Mouse (Mus musculus) frontal cortex, postnatal 10 days (tissue): Measurements from ENCODE around the gene Dixdc1.

Experiments
- DNase-seq, 2 experiments: peaks; one replicate each; pipeline ENCODE4 v3.0.0; 2022; ENCODE audit warnings: low spot score in 2 of 2, mixed read lengths in 1 of 2

Gene Dixdc1

DNA sequence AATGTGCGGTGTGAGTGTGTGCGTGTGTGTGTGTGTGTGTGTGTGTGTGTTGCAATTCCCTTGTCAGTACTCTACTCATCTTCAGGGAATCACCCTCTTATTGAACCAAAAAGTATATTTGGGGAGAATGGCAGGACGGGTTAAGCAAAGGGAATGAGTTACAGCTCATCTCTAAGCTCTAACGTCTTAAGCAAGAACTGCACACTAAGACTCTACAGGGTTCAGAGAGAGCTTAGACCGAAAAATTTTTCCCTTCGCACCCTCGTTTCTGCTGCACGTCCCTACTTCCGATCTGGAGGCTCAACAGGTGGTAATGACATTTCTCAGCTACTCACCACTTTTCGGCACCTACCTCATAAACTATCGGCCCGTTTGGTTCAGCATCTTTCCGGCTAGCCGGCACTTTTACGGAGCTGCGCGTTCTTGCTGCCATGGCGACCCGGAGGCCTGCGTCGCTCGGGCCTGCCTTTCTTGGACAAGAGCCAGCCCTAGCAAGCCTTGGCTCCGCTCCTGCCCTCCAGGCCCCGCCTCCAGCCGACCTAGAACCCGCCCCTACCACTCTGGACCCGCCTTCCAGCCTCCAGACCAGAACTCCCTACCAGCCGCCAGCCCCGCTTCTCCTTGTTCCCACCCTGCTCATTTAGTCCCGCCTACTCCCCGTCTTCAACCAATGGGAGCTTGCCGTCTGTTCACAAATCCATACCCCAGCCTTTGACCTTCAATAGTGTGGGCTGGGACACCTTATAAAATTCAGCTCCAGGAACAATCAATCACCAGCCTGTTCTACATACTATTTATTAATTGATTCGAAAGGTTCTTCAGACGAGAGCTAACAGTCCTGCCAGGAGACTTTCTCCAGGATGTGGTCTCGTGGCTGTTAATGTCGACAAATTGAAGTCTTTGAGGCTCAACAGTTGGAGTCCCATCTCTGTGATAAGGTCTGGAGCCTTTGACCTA lies at the start of gene Dixdc1:
Gene Dixdc1 (minus strand): TSS at position 604 of the 957 bp plus-strand sequence.
- peak; percentile 87 to 92 for DNase-seq

DNA sequence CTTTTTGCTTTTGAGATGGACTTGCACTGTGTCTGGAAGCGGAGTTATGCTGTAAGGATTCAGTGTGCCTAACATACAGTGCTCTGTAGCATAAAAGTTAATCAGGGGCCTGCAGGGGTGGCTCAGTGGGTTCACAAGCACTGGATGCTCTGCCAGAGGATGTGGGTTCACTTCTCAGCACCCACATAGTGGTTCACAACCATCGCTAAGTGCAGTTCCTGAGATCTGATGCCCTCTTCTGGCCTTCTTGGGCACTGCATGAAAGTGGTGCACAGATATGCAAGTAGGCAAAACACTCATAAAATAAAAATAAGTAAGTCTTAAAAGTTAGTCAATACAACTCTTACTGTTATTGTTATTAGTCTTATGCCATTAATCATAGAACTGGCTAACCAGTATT lies 42.8 kb upstream of the Dixdc1 start:
- no peak for DNase-seq

DNA sequence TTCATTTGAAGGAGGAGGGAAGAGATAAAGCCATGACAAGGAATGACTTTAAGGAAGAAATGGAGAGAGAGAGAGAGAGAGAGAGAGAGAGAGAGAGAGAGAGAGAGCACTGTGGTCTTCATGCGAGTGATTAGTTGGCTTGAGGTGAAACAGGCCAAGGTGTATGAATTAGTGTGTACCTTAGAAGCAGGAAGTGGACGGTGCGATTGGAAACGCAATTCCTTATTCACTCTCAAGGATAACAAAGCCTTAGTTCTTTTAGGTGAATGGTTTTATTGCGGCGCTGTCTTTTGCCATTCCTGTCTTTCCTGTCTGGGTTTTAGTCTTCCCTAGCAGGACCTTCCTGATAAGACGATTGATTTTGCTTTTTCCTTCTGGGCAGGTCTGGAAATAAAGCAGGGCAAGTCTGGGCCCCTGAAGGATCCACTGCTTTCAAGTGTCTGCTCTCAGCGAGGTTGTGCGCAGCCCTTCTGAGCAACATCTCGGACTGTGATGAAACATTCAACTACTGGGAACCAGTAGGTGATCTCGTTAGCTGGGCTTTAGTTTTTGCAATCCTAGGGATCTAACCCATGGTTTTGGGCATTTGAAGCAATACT lies 36.9 kb upstream of the Dixdc1 start:
- DNase-seq = no peak

DNA sequence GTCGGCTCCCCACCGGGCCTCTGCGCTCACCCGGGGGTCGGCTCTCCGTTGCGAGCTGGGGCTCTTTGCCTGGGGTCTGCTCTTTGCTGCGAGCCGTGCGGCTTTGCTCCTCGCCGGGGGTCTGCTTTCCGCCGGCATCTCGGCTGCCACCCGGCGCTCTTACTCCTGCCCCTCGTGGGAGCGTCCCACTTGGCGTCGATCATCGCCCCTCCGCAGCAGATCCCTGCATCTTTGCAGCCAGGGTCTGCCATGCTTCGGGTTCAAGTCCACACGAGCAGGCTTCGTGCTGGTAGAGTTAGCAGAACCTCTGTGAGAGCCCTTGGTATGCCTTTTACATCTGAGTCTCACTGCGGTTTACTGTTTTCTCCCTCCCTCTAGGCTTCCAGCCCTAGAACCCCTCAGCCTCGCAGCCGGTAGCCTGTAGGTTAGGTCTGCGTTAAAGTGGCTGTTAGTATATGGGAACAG lies 36.4 kb upstream of the Dixdc1 start:
- no peak for DNase-seq

DNA sequence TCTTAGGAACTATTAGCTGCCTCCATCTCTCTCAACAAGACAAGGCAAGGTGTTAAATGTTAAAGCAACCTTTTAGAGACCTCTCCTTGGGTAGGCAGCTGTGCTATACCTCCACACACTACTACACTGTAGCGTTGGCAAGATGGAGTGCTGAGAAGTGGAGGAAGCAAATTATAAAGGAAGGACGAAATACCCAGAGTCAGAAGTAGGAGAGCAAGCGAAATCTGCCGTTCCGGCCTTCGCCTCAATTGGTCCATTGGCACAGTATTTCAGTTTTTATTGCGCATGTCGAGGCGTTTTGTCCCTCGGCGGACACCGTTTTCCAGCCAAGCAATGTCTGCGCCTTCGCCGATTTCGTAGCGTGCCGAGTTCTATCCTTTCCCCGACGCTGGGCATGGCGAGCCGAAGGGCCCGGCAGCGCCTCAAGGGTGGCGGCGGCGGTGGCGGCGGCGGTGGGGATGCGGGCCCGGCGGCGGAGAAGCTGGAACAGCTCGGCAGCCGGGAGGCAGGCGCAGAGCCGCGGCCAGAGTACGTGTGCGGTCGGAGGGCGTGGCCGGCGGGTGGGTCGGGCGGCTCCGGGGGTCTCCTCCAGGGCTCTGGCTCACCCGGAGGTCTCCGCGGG lies 35.8 kb upstream of the Dixdc1 start, which contains the start of the genes Alg9 and 1110032A03Rik:
Gene Alg9 (plus strand): TSS at position 29 of the 622 bp plus-strand sequence.
Gene 1110032A03Rik (minus strand): TSS at position 530 of the 622 bp plus-strand sequence.
- peak; percentile 74 to 86 for DNase-seq

DNA sequence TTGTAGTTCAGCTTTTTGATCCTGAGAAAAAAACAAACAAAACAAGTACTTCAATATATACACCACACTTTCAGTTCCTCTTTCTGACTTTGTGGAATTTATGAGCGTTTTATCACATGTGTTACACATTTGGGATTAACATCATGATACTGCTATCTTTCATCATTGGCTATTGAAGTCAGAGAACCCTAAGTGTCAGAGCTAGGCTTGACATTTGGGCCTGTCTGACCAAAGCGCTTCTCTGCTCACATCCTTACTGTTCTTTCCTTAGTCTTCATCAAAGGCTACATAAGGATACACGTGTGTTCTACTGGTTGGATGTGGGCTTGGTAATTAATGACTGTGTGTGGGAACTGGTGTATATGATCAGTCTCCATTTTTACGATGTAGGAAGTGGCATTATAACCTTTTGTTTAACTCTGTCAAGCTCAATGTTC lies 34.7 kb upstream of the Dixdc1 start:
- DNase-seq = no peak

DNA sequence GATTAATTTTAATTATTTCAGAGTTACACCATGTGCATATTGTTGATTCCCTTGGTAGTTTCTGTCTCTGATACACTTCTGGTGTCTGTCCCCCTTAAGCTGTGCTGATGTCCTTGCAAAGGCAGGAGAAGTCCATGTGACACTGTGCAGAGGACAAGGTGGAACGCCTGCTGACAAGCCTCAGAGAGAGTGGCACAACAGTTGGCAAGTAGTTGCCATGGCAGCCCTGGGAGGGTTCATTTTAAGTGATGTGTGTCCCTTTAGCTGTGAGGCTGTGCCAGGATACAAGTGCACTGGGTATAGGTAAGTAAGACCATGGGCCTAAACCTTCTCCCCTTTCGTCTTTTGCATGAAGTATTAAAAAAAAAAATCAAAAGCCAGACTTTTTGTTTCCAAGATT lies 30.7 kb upstream of the Dixdc1 start:
- no peak for DNase-seq

DNA sequence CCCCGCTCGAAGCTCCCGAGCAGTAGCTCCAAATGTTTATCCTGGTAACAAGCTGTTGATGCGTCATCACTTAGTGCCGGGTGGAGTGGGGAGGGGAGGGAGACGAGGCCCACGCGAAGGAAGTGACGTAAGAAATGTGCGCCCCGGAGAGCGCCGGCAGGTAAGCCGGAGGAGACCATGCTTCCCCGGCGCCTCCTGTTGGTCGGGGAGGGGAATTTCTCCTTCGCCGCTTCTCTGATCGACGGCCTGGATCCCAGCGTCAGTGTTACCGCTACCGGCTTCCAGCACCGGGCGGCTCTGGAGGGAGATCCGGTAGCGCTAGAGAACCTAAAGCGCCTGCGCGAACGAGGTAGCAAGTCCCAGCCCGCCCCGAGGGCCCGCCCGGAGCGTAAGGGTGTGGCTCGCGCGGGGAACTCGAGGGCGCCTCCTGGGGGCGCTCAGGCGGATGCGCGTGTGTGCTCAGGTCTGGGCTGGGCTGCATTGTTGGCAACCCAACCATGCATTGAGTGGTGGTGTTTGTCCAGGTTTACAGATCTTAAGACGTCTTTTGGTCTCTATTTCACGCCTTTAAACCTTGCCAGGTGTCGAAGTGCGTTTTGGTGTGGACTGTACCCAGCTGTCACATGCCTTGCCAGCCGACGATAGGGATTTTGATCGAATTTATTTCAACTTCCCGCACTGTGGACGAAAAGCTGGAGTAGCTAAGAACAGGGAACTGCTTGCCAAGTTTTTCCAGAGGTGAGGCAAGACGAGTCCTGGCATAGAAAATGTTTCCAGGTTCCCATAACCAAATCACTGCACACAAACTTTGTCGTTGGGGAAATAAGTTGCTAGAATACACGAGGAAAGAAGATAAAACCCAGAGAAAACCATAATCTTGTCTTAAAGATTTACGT lies 29.0 kb upstream of the Dixdc1 start, which contains the start of gene Fdxacb1:
Gene Fdxacb1 (plus strand): TSS at position 130 of the 896 bp plus-strand sequence.
- DNase-seq = peak; percentile 98 to 99

DNA sequence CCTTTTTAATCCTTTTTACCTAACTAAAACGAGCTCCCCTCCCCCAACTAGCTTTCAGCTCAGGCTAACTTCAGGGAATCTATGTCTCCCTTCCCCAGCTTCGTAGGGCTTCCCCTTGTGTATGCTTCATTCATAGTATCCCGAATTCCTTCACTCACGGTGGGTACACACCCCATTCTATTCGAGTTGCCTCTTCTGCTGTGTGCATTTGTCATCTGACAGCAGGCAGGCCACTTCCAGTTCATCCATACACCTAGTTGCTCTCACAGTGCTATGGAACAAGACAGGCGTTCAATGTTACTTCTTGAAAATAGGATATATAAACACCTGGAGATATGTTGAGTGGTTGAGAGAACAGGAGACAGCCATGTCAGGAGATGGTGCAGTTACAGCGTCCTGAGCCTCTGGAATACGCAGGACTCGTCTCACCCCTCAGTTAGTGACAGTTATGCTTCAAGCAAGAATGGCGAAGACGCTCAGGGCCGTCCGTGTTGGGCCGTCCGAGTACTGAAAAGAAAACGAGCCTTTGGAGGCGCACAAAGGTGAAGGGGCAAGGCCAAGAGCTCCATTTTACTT lies 28.3 kb upstream of the Dixdc1 start:
- no peak for DNase-seq

DNA sequence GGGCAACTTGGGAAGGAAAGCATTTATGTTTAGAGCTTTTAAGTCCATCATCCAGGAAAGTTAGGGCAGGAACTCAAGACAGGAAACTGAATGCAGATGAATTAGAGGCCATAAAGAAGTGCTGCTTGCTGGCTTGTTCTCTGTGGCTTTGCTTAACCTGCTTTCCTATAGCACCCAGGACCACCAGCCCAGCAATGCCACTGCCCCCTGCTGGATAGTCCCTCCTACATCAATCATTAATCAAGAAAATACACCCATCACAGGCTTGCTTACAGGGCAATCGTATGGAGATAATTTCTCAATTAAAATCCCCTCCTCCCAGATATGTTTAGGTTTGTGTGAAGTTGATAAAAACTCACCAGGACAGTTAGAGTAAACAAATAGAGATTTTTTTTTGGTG lies 24.0 kb upstream of the Dixdc1 start:
- no peak for DNase-seq

DNA sequence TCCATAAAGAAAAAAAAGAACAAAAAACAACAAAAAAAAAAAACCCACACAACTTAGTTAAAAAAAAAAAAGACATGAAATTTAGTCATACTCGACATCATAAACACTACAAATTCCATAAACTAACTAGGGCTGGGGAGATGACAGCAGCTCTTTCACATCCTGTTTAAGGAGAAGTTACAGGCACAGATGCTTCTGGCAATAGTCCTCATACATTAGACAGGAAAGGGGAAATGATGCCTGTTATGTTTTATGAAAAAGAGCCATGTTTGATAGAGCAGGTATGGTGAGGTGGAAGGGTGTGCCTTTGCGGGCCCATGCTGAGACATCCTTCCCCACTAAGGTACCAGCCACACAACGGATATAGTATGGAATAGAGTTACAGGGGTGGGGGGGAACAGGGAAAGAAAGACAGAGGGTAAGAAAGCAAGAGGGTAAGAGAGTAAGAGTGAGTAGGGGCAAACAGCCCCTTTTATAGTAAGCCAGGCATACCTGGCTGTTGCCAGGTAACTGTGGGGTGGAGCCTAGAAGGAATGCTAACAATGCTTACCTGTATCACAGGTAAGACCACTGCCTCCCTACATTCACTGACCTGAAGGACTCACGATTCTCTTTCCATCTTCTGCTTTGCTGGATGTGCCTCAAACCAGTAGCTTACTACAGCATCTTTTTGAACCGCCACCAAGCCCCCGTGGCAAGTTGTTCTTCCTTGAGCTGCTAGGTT lies 22.4 kb upstream of the Dixdc1 start:
- no peak for DNase-seq

DNA sequence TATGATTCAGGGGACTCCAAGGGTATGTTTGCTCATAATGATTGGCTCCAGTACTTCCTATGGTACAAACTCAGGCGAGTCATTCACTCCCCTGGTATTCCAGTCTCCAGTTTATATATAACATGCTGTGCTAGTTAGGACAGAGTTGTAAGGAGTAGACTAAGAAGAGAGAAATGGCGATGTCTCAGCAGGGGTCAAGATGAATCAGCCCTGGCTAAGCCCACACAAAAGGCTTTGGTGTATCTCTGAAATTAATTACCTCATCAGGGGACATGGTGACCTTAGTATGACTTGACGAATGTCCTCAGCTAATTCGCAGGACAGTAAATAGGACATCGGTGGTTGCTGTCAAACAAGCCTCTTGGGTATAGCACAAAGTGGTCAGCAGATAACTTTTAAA lies 17.4 kb upstream of the Dixdc1 start:
- no peak for DNase-seq

DNA sequence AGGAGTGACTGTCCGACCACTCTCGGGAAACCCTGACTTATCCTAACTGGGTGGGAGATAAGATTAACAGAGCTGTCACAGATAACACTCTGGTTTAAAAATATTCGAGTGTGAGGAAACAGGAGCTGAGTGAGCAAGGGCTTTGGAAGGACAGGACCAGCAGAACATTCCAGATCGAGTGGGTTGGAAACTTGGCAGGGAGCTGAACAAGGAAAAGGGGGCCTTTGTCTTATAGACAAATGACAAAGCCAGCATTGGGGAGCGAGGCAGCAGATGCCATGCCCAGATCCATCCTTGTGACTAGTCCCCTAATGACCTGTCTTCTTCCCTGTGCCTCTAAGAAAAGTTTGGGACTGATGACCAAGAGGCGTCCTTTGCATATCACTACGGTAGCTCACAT lies 14.6 kb upstream of the Dixdc1 start:
- no peak for DNase-seq

DNA sequence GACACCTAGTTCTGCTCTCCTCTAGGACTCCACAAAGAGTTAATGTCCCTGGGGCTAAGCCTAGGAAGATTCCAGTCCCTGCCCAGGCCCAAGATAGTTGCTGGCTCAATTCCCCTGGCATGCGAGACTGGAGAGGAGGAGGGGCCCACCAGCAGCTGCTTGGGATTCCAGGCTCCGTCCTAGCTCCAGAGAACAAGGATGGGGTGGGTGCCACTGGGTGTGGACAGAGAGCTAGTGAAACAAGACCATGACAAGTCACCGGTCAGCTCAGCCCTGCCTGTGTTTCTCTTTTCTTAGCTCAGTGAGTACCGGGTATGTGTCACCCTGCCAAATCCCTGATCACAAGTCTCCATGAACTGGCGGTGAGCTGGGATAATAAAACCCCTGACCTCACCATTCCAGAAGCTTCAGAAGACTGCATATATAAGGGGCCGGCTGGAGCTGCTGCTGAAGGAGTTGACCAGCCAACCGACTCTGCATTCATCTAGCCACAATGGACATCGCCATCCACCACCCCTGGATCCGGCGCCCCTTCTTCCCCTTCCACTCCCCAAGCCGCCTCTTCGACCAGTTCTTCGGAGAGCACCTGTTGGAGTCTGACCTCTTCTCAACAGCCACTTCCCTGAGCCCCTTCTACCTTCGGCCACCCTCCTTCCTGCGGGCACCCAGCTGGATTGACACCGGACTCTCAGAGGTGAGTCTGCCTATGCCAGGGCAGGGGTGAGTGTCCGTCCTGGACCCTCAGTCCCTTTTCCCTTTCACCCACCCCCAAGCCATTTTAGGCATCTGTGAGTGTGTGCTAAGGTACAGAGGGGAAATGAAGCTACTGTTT lies 13.7 kb upstream of the Dixdc1 start:
- DNase-seq = peak; percentile 50 to 57

DNA sequence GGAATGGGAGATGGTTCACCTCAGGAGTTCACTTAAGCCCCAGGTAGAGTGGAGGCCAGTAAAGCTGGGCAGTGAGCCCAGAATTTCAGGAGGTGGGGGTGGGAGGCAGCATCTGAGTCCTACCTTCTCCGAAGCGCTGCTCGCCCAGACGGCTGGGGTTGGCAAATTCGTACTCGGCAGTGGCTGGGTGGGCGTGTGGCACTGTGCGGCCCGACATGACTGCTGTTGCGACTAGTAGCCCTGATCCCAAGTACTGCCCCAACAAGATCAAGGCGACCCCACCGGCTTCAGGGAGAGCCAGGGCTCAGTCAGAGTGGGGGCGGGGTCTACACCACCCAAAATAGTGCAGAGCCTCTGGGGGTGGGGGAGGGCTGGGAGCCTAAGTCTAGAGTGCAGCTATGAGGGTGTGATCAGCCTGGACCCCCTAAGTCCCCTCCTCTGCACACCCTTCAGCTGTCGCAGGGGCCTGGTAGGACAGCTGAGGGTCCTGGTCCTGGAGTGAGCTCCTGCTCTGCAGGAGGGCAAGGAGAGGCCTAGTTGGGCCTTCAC lies 12.8 kb upstream of the Dixdc1 start, which contains the start of gene Hspb2:
Gene Hspb2 (minus strand): TSS at position 301 of the 549 bp plus-strand sequence.
- no peak for DNase-seq

DNA sequence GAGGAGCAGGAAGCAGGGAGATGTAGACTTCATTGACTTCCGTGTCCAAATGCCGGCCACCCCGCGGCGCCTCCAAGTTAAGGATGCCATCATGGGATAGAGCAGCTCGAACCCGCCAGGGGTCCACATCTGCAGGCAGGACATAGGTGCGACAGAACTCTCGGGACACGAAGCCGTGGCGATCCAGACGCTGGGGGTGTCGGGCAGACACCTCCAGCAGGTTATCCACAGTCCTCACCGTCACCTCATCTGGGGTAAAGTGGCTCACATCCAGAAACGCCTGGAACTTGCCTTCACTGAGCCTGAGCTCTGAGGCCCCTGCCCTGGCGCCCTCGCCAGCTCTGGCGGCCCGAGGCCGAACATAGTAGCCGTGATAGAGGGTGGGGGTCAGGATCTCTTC lies 12.0 kb upstream of the Dixdc1 start, which contains the start of gene Cryab:
Gene Cryab (plus strand): TSS at position 3 of the 400 bp plus-strand sequence.
- DNase-seq = no peak

DNA sequence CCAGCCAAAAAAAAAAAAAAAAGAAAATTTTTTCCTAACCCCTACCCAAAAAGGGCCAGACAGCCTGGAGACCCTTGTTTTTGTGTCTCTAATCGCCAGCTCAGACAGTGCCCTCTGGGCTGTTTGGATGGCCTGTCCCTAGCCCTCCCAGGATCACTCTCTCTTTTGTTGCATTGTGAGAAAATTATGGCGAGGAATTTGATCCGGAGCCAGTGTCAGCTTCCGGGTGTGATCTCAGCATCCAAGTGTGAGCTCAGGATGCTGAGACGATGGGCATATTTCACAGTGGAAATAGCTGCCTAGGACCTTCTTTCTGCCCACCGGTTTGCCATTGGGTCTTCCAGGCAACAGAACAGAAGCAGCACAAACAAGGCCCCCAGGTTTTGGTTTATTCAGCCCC lies 11.4 kb upstream of the Dixdc1 start:
- DNase-seq = no peak

DNA sequence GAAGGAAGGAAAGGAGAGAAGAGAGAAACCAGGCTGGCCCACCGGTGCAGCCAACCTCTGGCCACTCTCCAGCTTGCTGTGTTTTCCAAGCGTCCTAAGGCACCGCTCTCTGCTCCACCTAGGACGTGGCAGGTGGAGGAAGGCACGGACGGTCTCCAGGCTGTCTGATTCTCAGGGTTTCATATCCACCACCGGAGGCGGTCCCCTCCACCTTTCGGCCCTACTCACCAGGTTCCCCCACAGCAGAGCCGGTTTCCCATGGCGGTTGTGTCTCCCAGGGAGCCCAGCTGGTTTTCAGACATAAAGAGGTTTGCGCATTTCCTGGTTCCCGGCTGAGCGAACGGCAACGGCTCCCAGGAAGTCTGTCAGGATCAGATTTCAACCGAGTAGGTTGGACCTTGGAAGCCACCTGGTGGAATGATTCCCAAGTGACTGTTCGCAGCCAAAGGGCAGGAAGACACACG lies 6.9 kb upstream of the Dixdc1 start, which contains the start of gene 2310030G06Rik:
Gene 2310030G06Rik (minus strand): TSS at position 323 of the 464 bp plus-strand sequence.
- no peak for DNase-seq
